In the genomic region with DNA sequence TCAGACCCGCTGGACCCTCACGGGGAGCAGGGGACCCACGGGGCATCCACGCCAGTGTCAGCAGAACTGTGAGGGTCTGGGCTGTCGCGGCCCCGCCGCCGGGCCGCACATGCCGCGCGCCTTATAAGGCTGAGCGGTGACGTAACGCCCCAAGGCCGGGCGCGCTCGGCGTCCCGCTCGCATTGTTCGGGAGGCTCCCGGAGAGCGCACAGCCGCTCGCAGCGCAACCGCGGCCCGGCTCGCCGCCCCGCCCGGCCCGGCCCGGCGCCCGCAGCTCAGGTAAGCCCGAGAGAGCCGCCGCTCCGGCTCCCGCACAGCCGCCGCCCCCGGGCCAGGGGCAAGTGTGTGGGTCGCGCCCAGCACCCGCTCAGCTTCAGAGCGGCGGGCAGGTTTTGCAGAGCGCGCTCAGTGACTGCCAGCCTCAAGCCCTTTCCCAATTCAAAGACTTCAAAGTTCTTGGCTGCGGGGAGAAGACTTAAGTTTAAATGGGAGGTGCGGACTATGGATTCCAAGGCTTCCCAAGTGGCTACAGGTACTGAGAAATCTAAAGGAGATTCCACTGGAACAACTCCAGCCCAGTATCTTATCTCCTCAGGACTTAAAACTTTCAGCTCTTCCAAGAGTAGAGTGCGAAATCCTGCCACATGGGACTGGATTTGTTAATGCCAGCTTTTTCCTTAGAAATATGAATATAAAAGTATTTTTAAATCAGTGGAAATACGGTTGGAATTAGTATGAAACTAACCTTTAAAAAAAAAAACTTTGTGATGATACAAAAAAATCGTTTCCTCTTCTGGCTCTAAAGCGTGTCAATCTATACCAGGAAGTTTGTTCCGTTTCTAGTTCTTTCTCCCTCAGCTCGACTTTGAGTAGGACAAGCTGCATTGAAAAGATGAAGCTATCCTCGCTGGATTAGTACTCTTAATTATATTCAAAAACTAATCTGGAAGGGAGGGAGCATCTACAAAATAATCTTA, we compare ENCODE assay signal across 8 mouse cellular contexts. TPM values are rescaled to one million over a fixed set of nuclear protein-coding genes. Genes with fewer than 3 reads are reported as not detected.
A peak's percentile ranks its signal among the peaks of the same experiment; 100 is the strongest.
DNase-seq lines count a peak whose midpoint lies in the region; ATAC-seq and TF ChIP-seq lines count a peak whose summit lies in the region.

No protein-coding gene starts in this region.

- TF ChIP-seq CTCF in ES-Bruce4 (IDR thresholded peaks at IDR 0.05; ENCODE audit: low read depth, low read length), result no peak
- no peak for TF ChIP-seq CTCF in brain, embryonic 14.5 days (IDR thresholded peaks at IDR 0.05; ENCODE audit: borderline replicate concordance, extremely low read depth, insufficient read depth, insufficient read length)
- TF ChIP-seq CTCF in forebrain, postnatal 0 days (IDR thresholded peaks at IDR 0.05; ENCODE audit: low read depth), result no peak

- no peaks in the 10 kb centered on the region for H3K27me3 ChIP-seq in ES-Bruce4 (ENCODE audit: control insufficient read depth, insufficient read depth, low read length, poor library complexity, severe bottlenecking)
- peaks cover 9% of the 10 kb centered on the region for H3K27me3 ChIP-seq in forebrain, postnatal 0 days (ENCODE audit: insufficient read depth, low read length)

- peak; percentile 80 for DNase-seq in brain, embryonic 14.5 days (ENCODE audit: low read depth)
- DNase-seq in forebrain, postnatal 0 days, result peak; percentile 63
- DNase-seq in layer of hippocampus, postnatal 10 days (ENCODE audit: low spot score in 2 of 2), result peak; percentile 45 to 58
- peak; percentile 86 for DNase-seq in lung, postnatal 14 days
- DNase-seq in ovary, postnatal 14 days (ENCODE audit: low spot score), result peak; percentile 63
- DNase-seq in thymus, postnatal 25 days, result peak; percentile 76

- H3K36me3 ChIP-seq in ES-Bruce4 (ENCODE audit: control insufficient read depth, insufficient read depth, low read length, poor library complexity, severe bottlenecking), result no peaks in the 10 kb centered on the region
- H3K36me3 ChIP-seq in forebrain, postnatal 0 days (ENCODE audit: insufficient read depth), result no peaks in the 10 kb centered on the region

- H3K9me3 ChIP-seq in ES-Bruce4 (replicated peaks; ENCODE audit: control insufficient read depth, insufficient read depth, low read length, poor library complexity, severe bottlenecking), result no peaks in the 10 kb centered on the region
- H3K9me3 ChIP-seq in forebrain, postnatal 0 days (ENCODE audit: low read length), result no peaks in the 10 kb centered on the region

- H3K9ac ChIP-seq in ES-Bruce4 (ENCODE audit: low read depth, poor library complexity, severe bottlenecking), result peak overlapping the region; percentile 92
- peak overlapping the region; percentile 59 for H3K9ac ChIP-seq in forebrain, postnatal 0 days

- peak overlapping the region; percentile 71 for H3K4me3 ChIP-seq in ES-Bruce4 (ENCODE audit: low read depth, low read length)
- peak overlapping the region; percentile 60 for H3K4me3 ChIP-seq in forebrain, postnatal 0 days (ENCODE audit: low read depth, low read length)

- no peak for TF ChIP-seq EP300 in ES-Bruce4 (IDR thresholded peaks at IDR 0.05; ENCODE audit: insufficient read depth, low read depth, low read length)

- peak; percentile 97 for ATAC-seq in forebrain, postnatal 0 days
- peak; percentile 75 to 88 for ATAC-seq in hematopoietic stem cell, adult 5-6 weeks (replicated peaks in 1 of 2; ENCODE audit: insufficient read depth in 1 of 2, low FRiP score in 2 of 2, low TSS enrichment in 1 of 2, low read depth in 1 of 2, poor library complexity in 2 of 2, severe bottlenecking in 2 of 2)

- whole genome bisulfite sequencing in forebrain, postnatal 0 days, result 2% methylated on average over 64 of the region's 64 CpGs

- TF ChIP-seq POLR2A in ES-Bruce4 (IDR thresholded peaks at IDR 0.05; ENCODE audit: insufficient read depth, low read length), result no peak
- TF ChIP-seq POLR2A in brain, embryonic 14.5 days (IDR thresholded peaks at IDR 0.05; ENCODE audit: borderline replicate concordance, extremely low read depth, insufficient read depth, insufficient read length, poor library complexity, severe bottlenecking), result peak; percentile 50; the same call in 1 of the 2 replicates

- peak overlapping the region; percentile 97 for H3K4me2 ChIP-seq in forebrain, postnatal 0 days (ENCODE audit: low read depth)

- no peaks in the 10 kb centered on the region for H3K4me1 ChIP-seq in ES-Bruce4 (ENCODE audit: control insufficient read depth, insufficient read depth, low read length)
- H3K4me1 ChIP-seq in forebrain, postnatal 0 days (ENCODE audit: insufficient read depth), result no peaks in the 10 kb centered on the region; the same call in 1 of the 2 replicates

- no peak overlapping the region for H3K27ac ChIP-seq in ES-Bruce4 (ENCODE audit: insufficient read depth, low read length)
- H3K27ac ChIP-seq in forebrain, postnatal 0 days (ENCODE audit: low read depth, low read length), result no peak overlapping the region

RNA-seq across cellular contexts. Expression of a gene that starts 57.3 kb away (rescaled TPM):
- polyA plus RNA-seq in ES-Bruce4 (2011; ENCODE audit: insufficient read depth, insufficient read length, low read depth, missing spikeins), result 12.9 and 14.1 TPM in 2 replicates
- 5.5 and 10.1 TPM in 2 replicates for polyA plus RNA-seq in brain, embryonic 14.5 days (2012; rRNA removed)
- total RNA-seq in forebrain, postnatal 0 days (2014; rRNA removed), result 12.0 and 17.4 TPM in 2 replicates
- 40.6 and 43.4 TPM in 2 replicates for polyA plus RNA-seq in forebrain, postnatal 0 days (2015; fragmentation: Nextera tagmentation; extraction: Ambion mirVana)
- 83.8 and 89.4 TPM in 2 replicates for total RNA-seq in hematopoietic stem cell, adult 5-6 weeks (2017)
- total RNA-seq in layer of hippocampus, postnatal 10 days (2021), result 10 to 100 TPM; 12.9 to 19.6 TPM
